ENCODE assay signal across 8 mouse cellular contexts in genomic region chr2:18680501-18680900, GRCm38 (mm10). TPM values are rescaled to one million over a fixed set of nuclear protein-coding genes. Genes with fewer than 3 reads are reported as not detected.
DNase-seq lines count a peak whose midpoint lies in the region; ATAC-seq and TF ChIP-seq lines count a peak whose summit lies in the region.

No protein-coding gene starts in this region.

- no peaks in the 10 kb centered on the region; the same call in 1 of the 2 replicates for H3K4me1 ChIP-seq in kidney, adult 2 months (ENCODE audit: control insufficient read depth, insufficient read depth, low read length)
- H3K4me1 ChIP-seq in embryonic facial prominence, embryonic 10.5 days, result peaks cover 31% of the 10 kb centered on the region
- H3K4me1 ChIP-seq in hindbrain, embryonic 13.5 days (replicated peaks), result peaks cover 37% of the 10 kb centered on the region
- peaks cover 36% of the 10 kb centered on the region for H3K4me1 ChIP-seq in midbrain, embryonic 12.5 days

- H3K4me3 ChIP-seq in kidney, adult 2 months (ENCODE audit: insufficient read depth, low read depth, low read length), result peak overlapping the region; percentile 27; the same call in 1 of the 2 replicates
- H3K4me3 ChIP-seq in embryonic facial prominence, embryonic 10.5 days, result peak overlapping the region; percentile 57
- H3K4me3 ChIP-seq in hindbrain, embryonic 13.5 days, result peak overlapping the region; percentile 35
- peak overlapping the region; percentile 30 for H3K4me3 ChIP-seq in midbrain, embryonic 12.5 days

- H3K4me2 ChIP-seq in hindbrain, embryonic 13.5 days, result peak overlapping the region; percentile 56
- H3K4me2 ChIP-seq in midbrain, embryonic 12.5 days (replicated peaks), result peak overlapping the region; percentile 50

- WGBS in kidney, adult 2 months, result 15% methylated on average over 4 of the region's 4 CpGs
- 0% methylated on average over 4 of the region's 4 CpGs for WGBS in embryonic facial prominence, embryonic 10.5 days
- WGBS in hindbrain, embryonic 13.5 days, result 3% methylated on average over 4 of the region's 4 CpGs
- 0% methylated on average over 4 of the region's 4 CpGs for WGBS in midbrain, embryonic 12.5 days

- no peaks in the 10 kb centered on the region; the same call in none of the 2 replicates for H3K36me3 ChIP-seq in kidney, adult 2 months (ENCODE audit: control insufficient read depth, insufficient read depth, low read length)
- H3K36me3 ChIP-seq in embryonic facial prominence, embryonic 10.5 days (replicated peaks), result peaks cover 29% of the 10 kb centered on the region
- H3K36me3 ChIP-seq in hindbrain, embryonic 13.5 days, result peaks cover 15% of the 10 kb centered on the region
- H3K36me3 ChIP-seq in midbrain, embryonic 12.5 days, result peaks cover 12% of the 10 kb centered on the region

- no peak for DNase-seq in kidney, adult 2 months
- DNase-seq in kidney, postnatal 10 days, result no peak
- no peak for DNase-seq in embryonic facial prominence, embryonic 10.5 days (ENCODE audit: low spot score)
- no peak for DNase-seq in adrenal gland, postnatal 4 days (ENCODE audit: low spot score in 2 of 2)
- DNase-seq in MN1 (ENCODE audit: low spot score), result no peak

- no peak for TF ChIP-seq POLR2A in kidney, adult 2 months (IDR thresholded peaks at IDR 0.05; ENCODE audit: low read depth, low read length)

- TF ChIP-seq CTCF in kidney, adult 2 months (conservative IDR thresholded peaks at IDR 0.05; ENCODE audit: insufficient read depth, insufficient read length, low read depth, low read length), result no peak

- no peak overlapping the region for H3K27ac ChIP-seq in kidney, adult 2 months (ENCODE audit: insufficient read depth, low read depth, low read length)
- H3K27ac ChIP-seq in embryonic facial prominence, embryonic 10.5 days (replicated peaks), result 0 out of 2 replicates have a peak overlapping the region, but pooled peaks have one; percentile 52
- H3K27ac ChIP-seq in hindbrain, embryonic 13.5 days, result no peak overlapping the region
- H3K27ac ChIP-seq in midbrain, embryonic 12.5 days (replicated peaks), result no peak overlapping the region

- no peak for ATAC-seq in hindbrain, embryonic 13.5 days (ENCODE audit: low FRiP score)
- ATAC-seq in midbrain, embryonic 12.5 days (ENCODE audit: low FRiP score, low read depth), result no peak
- ATAC-seq in activated CD4-positive, CD25-positive, alpha-beta regulatory T cell, adult 4 months, result no peak

- H3K9ac ChIP-seq in hindbrain, embryonic 13.5 days, result peak overlapping the region; percentile 56; the same call in 1 of the 2 replicates
- peak overlapping the region; percentile 32; the same call in 1 of the 2 replicates for H3K9ac ChIP-seq in midbrain, embryonic 12.5 days (replicated peaks)

- peaks cover 1% of the 10 kb centered on the region; the same call in 1 of the 2 replicates for H3K27me3 ChIP-seq in kidney, adult 2 months (replicated peaks; ENCODE audit: control insufficient read depth, insufficient read depth, low read length)
- H3K27me3 ChIP-seq in embryonic facial prominence, embryonic 10.5 days (replicated peaks; ENCODE audit: low read depth, poor library complexity, severe bottlenecking), result peaks cover 82% of the 10 kb centered on the region
- H3K27me3 ChIP-seq in hindbrain, embryonic 13.5 days, result peaks cover 61% of the 10 kb centered on the region
- peaks cover 47% of the 10 kb centered on the region for H3K27me3 ChIP-seq in midbrain, embryonic 12.5 days

- H3K9me3 ChIP-seq in embryonic facial prominence, embryonic 10.5 days, result no peaks in the 10 kb centered on the region
- H3K9me3 ChIP-seq in hindbrain, embryonic 13.5 days, result no peaks in the 10 kb centered on the region
- H3K9me3 ChIP-seq in midbrain, embryonic 12.5 days, result no peaks in the 10 kb centered on the region

RNA-seq across cellular contexts. Expression of gene Bmi1, which starts 3.7 kb away (rescaled TPM):
- 16.1 and 17.4 TPM in 2 replicates for polyA plus RNA-seq in kidney, adult 2 months (2012; rRNA removed)
- polyA plus RNA-seq in embryonic facial prominence, embryonic 10.5 days (2016; fragmentation: Nextera tagmentation; extraction: Ambion mirVana), result 26.3 and 26.6 TPM in 2 replicates
- polyA plus RNA-seq in hindbrain, embryonic 13.5 days (2015; fragmentation: Nextera tagmentation; extraction: Ambion mirVana), result 30.5 and 32.7 TPM in 2 replicates
- 36.4 and 44.4 TPM in 2 replicates for polyA plus RNA-seq in midbrain, embryonic 12.5 days (2016; fragmentation: Nextera tagmentation; extraction: Ambion mirVana)
- polyA plus RNA-seq in activated CD4-positive, CD25-positive, alpha-beta regulatory T cell, adult 4 months (2017; shearing (Covaris generic)), result 10 to 100 TPM; 10.9 to 11.1 TPM
- 10 to 100 TPM; 46.6 to 50.7 TPM for total RNA-seq in adrenal gland, postnatal 4 days (2021)

RNA-seq across cellular contexts. Expression of gene Commd3, which starts 8.3 kb away (rescaled TPM):
- 68.1 and 83.2 TPM in 2 replicates for polyA plus RNA-seq in kidney, adult 2 months (2012; rRNA removed)
- polyA plus RNA-seq in embryonic facial prominence, embryonic 10.5 days (2016; fragmentation: Nextera tagmentation; extraction: Ambion mirVana), result 99.3 and 116 TPM in 2 replicates
- 207 and 214 TPM in 2 replicates for polyA plus RNA-seq in hindbrain, embryonic 13.5 days (2015; fragmentation: Nextera tagmentation; extraction: Ambion mirVana)
- polyA plus RNA-seq in midbrain, embryonic 12.5 days (2016; fragmentation: Nextera tagmentation; extraction: Ambion mirVana), result 135 and 145 TPM in 2 replicates
- 100 to 1,000 TPM; 210 to 227 TPM for polyA plus RNA-seq in activated CD4-positive, CD25-positive, alpha-beta regulatory T cell, adult 4 months (2017; shearing (Covaris generic))
- total RNA-seq in adrenal gland, postnatal 4 days (2021), result 100 to 1,000 TPM; 117 to 135 TPM

RNA-seq across cellular contexts. Expression of gene Spag6, which starts 13.3 kb away (rescaled TPM):
- 0.14 and 0.27 TPM in 2 replicates for polyA plus RNA-seq in kidney, adult 2 months (2012; rRNA removed)
- polyA plus RNA-seq in embryonic facial prominence, embryonic 10.5 days (2016; fragmentation: Nextera tagmentation; extraction: Ambion mirVana), result 0.25 and 0.31 TPM in 2 replicates
- polyA plus RNA-seq in hindbrain, embryonic 13.5 days (2015; fragmentation: Nextera tagmentation; extraction: Ambion mirVana), result 0.16 and 0.32 TPM in 2 replicates
- 0.32 and 0.35 TPM in 2 replicates for polyA plus RNA-seq in midbrain, embryonic 12.5 days (2016; fragmentation: Nextera tagmentation; extraction: Ambion mirVana)
- not detected for polyA plus RNA-seq in activated CD4-positive, CD25-positive, alpha-beta regulatory T cell, adult 4 months (2017; shearing (Covaris generic))
- 1 to 10 TPM; 1.2 to 1.4 TPM for total RNA-seq in adrenal gland, postnatal 4 days (2021)
